Mouse (Mus musculus): ENCODE data around the gene Memo1. TPM values are rescaled to one million over a fixed set of nuclear protein-coding genes. Genes with fewer than 3 reads are reported as not detected.

The Memo1 gene
- polyA plus RNA-seq, 1 experiment from 2014 or later = 85.3 TPM

- Histone ChIP-seq H3K36me3 (no peaks in the 10 kb centered on the region), H3K9me3 (no peaks in the 10 kb centered on the region), H3K4me3 (no peak overlapping the region), H3K27ac (no peak overlapping the region), H3K27me3 (no peaks in the 10 kb centered on the region), H3K4me1 (no peaks in the 10 kb centered on the region), H3K4me2 (no peak overlapping the region), H3K9ac (no peak overlapping the region)
- WGBS = 70% methylated on average over 1 of the region's 1 CpGs
- no peak for ATAC-seq (ENCODE audit: insufficient number of reproducible peaks, low FRiP score, low TSS enrichment, low read depth)
These were observed 122.5 kb downstream of the Memo1 start for GRCm38 (mm10) chr17:74172834-74173233.

GRCm38 (mm10) chr17:74159443-74159894 is 135.9 kb downstream of the Memo1 start:
- Histone ChIP-seq H3K27me3 (no peaks in the 10 kb centered on the region), H3K9ac (no peak overlapping the region), H3K4me1 (peaks cover 4% of the 10 kb centered on the region; the same call in 1 of the 2 replicates), H3K4me3 (peak overlapping the region; percentile 39), H3K9me3 (no peaks in the 10 kb centered on the region), H3K4me2 (peak overlapping the region; percentile 59), H3K27ac (no peak overlapping the region), H3K36me3 (no peaks in the 10 kb centered on the region)
- WGBS = under 1% methylated on average over 9 of the region's 9 CpGs
- peak; percentile 74; the same call in 1 of the 2 replicates for ATAC-seq (ENCODE audit: insufficient number of reproducible peaks, low FRiP score, low TSS enrichment, low read depth)

GRCm38 (mm10) chr17:74158161-74158560 is 137.2 kb downstream of the Memo1 start:
- peaks cover 4% of the 10 kb centered on the region; the same call in 1 of the 2 replicates for H3K4me1 ChIP-seq
- H3K27me3 ChIP-seq = no peaks in the 10 kb centered on the region

More at GRCm38 (mm10) chr17:74158161-74158560, 137.2 kb downstream of the Memo1 start:
- Histone ChIP-seq H3K27ac (no peak overlapping the region), H3K4me3 (no peak overlapping the region), H3K9me3 (no peaks in the 10 kb centered on the region), H3K36me3 (no peaks in the 10 kb centered on the region), H3K9ac (no peak overlapping the region), H3K4me2 (no peak overlapping the region)
- 86% methylated on average over 3 of the region's 3 CpGs for WGBS
- no peak for ATAC-seq (ENCODE audit: insufficient number of reproducible peaks, low FRiP score, low TSS enrichment, low read depth)

Other genes starting within 250 kb of the Memo1 start
- gene Srd5a2, start 247.6 kb downstream of the Memo1 start, polyA plus RNA-seq (2015; fragmentation: Nextera tagmentation; extraction: Ambion mirVana) = 0.50 and 0.79 TPM in 2 replicates
- 178 and 186 TPM in 2 replicates for gene Dpy30, start 28.4 kb upstream of the Memo1 start, polyA plus RNA-seq (2015; fragmentation: Nextera tagmentation; extraction: Ambion mirVana)
- gene Spast, start 43.5 kb upstream of the Memo1 start, polyA plus RNA-seq (2015; fragmentation: Nextera tagmentation; extraction: Ambion mirVana) = 14.5 and 17.0 TPM in 2 replicates
- gene Slc30a6, start 100.1 kb upstream of the Memo1 start, polyA plus RNA-seq (2015; fragmentation: Nextera tagmentation; extraction: Ambion mirVana) = 38.7 and 40.9 TPM in 2 replicates
- gene Nlrc4, start 163.6 kb upstream of the Memo1 start, polyA plus RNA-seq (2015; fragmentation: Nextera tagmentation; extraction: Ambion mirVana) = 0.31 and 0.34 TPM in 2 replicates
- 55.9 and 67.8 TPM in 2 replicates for gene Yipf4, start 194.0 kb upstream of the Memo1 start, polyA plus RNA-seq (2015; fragmentation: Nextera tagmentation; extraction: Ambion mirVana)
- 79.1 and 82.5 TPM in 2 replicates for gene Birc6, start 232.8 kb upstream of the Memo1 start, polyA plus RNA-seq (2015; fragmentation: Nextera tagmentation; extraction: Ambion mirVana)

All from limb, embryonic 15.5 days (tissue).